Mouse (Mus musculus): ENCODE measurements around the gene Ulk3.
A peak's percentile ranks its signal among the peaks of the same experiment; 100 is the strongest.

Gene Ulk3

GRCm38 (mm10) chr9:57644442-57644943 lies 55.2 kb downstream of the Ulk3 start:
- no peak for DNase-seq (ENCODE audit: low spot score)

GRCm38 (mm10) chr9:57644944-57645893 lies 56.0 kb downstream of the Ulk3 start:
- DNase-seq (ENCODE audit: low spot score) = peak; percentile 91

Data from yolk sac, embryonic 10.5 days (tissue).